Mouse (Mus musculus) common myeloid progenitor, adult 5-6 weeks (primary cell): ENCODE results near the gene Spef2. TPM values are rescaled to one million over a fixed set of nuclear protein-coding genes. Genes with fewer than 3 reads are reported as not detected.
A peak's percentile ranks its signal among the peaks of the same experiment; 100 is the strongest.

Experiments
- ATAC-seq: replicated peaks from 2 replicates; pipeline ENCODE4 v1.8.0; 2016; ENCODE audit warnings: low read depth, mild to moderate bottlenecking, moderate TSS enrichment, inconsistent platforms; ENCODE audit not compliant: poor library complexity, severe bottlenecking
- total RNA-seq: library from RNA; stranded (forward); fragments of 200-1000, 187-1606 nt; gene quantifications from 2 replicates; pipeline ENCODE4 v1.2.3, GENCODE M21; 2017

The Spef2 gene
- 2.6 TPM in 1 of 2 replicates, not detected in the other for total RNA-seq

DNA sequence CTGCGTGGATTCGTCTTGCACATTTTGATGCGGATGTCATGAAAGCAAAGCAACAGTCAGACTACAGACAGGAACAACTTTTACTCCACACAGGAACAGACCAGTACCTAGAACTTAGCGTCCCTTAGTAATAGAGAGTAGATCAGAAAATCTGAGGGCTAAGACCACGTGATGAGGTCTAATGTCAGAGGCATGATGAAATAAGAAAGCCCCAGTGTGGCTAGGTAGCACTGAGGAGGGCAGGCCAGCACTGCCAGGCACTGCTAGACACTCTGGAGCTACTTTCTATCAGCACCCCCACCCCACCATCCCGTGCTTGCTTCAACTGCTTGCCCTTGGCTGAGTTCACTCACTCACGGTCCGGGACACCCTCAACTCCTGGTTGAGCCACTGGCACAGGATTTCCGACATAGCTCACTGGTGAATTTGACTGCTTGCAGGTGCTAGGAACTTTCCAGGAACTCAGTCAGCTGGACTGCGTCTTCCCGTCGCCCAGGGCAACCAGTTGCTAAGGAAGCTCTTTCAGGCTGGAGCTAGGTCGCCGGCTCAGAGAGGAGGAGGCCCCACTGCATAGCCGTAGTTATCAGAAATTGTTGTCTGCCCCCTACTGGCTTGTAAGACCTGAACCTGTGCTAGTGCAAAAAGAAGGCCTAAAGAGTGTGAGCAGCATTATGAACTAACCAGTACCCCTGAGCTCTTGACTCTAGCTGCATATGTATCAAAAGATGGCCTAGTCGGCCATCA, at the start of gene Spef2:
Spef2 (minus strand) TSS at position 510 of the 744 bp plus-strand sequence.
- ATAC-seq, result peak; percentile 97

DNA sequence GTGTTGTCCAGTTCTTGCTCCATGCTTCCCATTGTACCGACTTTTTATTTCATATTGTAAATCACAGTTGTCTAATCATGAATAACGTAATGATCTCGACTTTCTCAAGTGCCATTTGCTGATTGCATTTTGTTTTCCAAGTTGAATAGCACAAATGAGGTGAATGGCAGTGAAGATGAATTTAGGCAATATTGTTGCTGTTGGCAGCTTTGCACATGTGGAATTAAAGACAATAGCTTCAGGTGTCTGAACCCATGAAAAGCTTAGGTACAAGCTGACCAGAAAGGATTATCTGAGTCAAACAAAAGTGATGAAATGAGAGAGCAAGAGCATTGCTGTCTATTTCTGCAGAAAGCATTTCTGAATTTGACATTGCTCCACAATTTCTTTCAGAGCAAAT, 45.5 kb upstream of the Spef2 start:
- ATAC-seq, result no peak

DNA sequence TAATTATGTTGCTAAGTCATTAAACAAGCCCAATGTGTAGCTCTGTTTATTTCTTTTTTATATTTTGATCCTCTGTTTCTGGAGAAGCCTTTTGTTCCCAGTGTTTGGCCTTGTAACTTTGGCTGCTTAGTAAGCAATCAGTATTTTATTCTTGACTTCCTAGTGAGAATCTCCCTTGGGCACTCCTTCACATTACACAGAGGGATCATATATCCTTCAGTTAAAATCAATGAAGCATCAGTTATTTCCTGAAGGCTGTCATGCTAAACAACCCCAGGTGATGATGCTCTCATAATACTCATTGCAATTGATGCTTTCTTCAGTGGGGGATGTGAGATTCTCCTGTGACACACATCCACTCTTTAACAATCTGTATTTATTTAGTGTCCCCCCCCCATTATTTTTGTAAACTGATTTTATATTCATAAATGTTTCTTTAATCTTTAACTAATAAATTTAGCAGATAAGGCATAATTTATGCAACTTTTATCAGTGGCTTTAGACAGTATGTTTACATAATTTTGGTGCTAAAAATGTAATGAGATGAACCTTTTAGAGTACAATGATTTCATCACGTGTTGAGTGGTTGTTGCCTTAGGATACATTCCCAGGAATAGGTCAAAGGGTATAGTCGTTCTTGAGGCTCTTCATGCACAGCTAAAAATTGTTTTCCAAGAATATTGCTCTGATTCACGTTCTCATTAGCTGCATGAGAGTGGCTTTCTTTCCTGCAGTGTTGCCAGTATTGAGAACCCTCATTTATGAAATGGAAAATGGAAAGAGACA, 39.8 kb upstream of the Spef2 start:
- no peak for ATAC-seq

GRCm38 (mm10) chr15:9774222-9775142, 25.8 kb upstream of the Spef2 start:
- ATAC-seq, result peak; percentile 80

GRCm38 (mm10) chr15:9768184-9768918, 19.7 kb upstream of the Spef2 start:
- ATAC-seq, result no peak

DNA sequence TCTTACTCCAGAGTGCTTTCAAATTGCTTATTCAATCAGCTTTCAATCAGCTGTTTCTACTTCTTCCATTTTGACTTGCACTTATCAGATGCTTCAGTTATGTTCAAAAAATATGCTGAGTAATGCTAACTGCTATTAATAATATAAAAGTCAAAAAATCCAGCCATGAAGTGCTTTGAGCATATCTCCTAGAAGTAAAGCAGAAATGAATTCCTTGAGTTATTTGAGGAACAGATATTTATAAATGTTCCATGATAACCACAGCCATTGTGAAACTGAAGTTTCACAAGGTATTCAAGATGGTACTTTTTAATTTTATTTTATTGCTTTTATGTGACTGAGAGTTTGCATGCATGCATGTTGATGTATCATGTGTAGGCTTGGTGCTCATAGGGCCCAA, 18.4 kb upstream of the Spef2 start:
- ATAC-seq, result peak; percentile 54

DNA sequence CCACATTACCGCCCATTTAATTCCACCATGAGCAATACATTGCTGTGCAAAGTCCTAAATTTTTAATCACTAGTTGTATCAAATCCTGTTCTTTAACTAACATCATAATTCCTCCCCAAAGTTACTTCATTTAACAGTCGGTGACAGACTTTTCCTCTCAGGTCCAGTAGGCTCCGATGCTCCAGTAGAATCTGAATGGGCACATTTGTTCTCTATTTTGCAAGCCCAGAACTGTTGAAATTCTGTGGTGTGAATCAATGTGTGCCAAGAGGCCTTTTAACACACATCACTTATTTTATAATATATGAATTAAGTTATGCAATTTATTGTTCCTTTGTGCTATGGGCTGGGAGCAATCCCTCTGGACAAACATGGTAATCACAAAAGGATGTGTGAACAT, 2.3 kb upstream of the Spef2 start:
- no peak for ATAC-seq

- peak; percentile 19; the same call in 1 of the 2 replicates for ATAC-seq
Observed at GRCm38 (mm10) chr15:9747410-9748104, 1.1 kb downstream of the Spef2 start.

GRCm38 (mm10) chr15:9742172-9742571, 6.5 kb downstream of the Spef2 start:
- ATAC-seq, result no peak

DNA sequence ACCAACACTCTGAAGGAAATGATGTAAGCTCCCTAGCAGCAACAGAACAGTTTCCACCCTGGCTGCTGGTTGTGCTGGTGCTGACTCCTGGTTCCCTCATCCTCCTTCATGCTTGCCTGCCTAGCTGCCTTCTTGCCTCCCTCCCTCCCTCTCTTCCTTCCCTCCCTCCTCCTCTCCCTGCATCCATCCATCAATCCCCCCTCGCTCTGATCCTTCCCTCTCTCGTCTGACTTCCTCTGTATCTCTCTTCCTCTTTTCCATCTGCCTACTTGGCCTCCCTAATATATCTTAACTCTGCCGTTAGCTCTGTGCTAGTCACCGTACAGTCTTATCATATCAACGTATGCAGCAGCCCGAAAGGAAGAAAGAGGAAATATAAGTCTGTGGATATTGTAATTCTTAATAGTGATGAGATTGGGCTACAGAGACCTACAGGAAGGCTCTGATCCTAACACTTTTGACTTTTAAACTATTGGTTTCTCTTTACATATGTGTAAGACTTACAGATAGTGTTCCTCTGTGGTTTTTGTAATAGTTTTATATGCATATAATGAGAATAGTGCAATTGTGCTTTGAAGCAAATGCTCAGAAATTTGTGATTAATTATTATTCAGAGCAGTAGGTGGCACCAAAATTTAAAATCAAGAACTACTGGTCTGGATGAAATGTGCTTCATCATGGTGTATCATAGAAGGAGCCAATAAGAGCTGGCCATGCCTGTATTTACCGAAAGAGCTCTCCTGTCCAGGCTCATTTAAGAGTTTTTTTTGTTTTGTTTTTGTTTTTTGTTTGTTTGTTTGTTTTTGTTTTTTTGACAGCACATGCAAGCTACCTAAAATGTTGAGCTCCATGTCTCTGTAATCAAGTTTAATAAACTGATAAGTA, 33.9 kb downstream of the Spef2 start:
- ATAC-seq, result peak; percentile 87

DNA sequence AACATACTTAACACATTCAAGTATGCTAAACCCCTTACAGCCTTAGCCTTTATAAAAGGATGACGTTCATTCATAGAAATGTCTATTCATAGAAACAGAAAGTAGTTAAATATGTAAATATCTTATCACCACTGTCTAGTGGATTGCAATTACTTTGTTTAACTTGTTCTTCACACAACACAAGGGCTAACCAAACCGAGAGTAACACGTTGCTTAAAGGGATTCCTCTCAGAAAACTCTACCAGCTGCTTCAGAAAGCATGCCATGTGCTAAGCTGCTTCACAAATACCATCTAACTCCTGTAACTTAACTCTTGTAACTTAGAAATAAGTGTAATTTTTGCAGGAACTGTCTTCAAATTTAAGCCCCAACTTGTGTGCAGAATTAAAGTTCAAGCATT, 35.0 kb downstream of the Spef2 start:
- no peak for ATAC-seq

DNA sequence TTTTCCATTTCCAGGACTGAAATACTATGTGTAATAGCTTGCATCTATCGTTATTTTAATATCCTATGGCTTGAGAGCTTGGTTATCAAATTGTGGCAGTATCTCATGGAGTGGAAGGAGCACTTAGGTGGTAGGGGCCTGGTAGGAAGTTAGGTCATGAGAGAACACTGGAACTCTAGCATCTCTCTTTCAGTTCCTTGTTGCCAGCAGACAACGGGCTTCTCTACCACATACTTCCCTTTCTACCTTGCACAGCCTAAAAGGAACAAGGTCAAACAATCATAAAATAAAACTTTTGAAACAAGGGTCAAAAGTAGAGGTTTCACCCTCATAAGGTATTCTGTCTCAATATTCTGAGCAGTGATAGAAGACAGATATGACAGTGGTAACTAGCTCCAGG, 38.3 kb downstream of the Spef2 start:
- ATAC-seq, result peak; percentile 36; the same call in 1 of the 2 replicates

DNA sequence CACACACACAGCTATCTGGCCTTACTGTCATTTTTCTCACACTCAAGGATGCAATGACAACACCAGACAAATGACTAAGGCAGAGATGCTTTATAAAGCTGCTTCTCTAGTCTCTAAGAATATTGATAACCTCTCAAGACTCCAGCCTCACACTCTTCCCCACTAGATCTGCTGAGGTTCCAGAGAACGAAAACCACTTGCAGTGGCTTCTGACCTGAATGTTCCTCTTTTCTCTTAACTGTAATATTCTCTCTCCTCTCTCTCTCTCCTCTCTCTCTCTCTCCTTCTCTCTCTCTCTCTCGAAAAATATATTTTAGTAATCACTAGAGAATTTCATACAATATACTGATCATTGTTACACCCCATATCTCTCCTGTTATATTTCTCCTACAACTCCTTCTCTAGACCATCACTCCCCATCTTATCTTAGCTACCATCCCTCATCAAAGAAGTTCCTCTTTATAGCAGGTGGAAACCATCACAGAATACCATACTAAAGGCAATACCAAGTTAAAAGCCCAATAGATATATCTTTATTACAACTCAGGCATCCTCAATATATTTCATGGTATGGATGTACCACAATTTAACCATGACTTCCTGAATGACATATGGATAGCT, 42.7 kb downstream of the Spef2 start:
- ATAC-seq, result peak; percentile 45

GRCm38 (mm10) chr15:9701845-9702244, 46.8 kb downstream of the Spef2 start:
- ATAC-seq, result peak; percentile 98

- peak; percentile 76 for ATAC-seq
Observed at GRCm38 (mm10) chr15:9691721-9692120, 56.9 kb downstream of the Spef2 start.

- no peak for ATAC-seq
Observed at GRCm38 (mm10) chr15:9690845-9691244, 57.8 kb downstream of the Spef2 start.

- ATAC-seq, result no peak
Observed at GRCm38 (mm10) chr15:9690436-9690835, 58.2 kb downstream of the Spef2 start.

DNA sequence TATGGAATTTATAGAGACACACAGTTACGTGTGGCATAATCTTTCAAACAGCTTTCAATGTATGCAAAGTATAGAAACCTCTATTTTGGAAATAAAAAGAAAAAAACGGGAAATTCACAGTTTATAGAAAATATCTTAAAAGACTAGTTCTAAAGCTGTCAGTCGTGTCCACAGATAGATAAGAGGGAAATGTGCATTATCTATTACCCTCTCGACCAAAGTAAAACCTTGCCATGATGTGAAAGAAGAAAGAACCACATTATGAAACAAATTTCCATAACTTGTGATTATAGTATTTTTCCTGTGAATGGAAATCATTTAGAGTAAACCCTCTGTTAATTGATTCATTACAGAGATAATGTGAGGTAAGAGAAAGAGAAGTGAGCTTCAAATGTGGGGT, 65.2 kb downstream of the Spef2 start:
- ATAC-seq, result no peak
